In genomic region chr11:72503501-72503921, GRCm38 (mm10) we compare ENCODE assay signal across 23 mouse cellular contexts. TPM values are rescaled to one million over a fixed set of nuclear protein-coding genes. Genes with fewer than 3 reads are reported as not detected.
A peak's percentile ranks its signal among the peaks of the same experiment; 100 is the strongest.
DNase-seq lines count a peak whose midpoint lies in the region; ATAC-seq lines count a peak whose summit lies in the region.
"Had no signal": no experiment of that assay in that cellular context is flagged by ENCODE, and none has a peak within 500 bp of the region (broad histone marks: within the 10 kb centered on the region; RNA-seq: fewer than 3 reads in every experiment).

No protein-coding gene starts in this region.

- no peak overlapping the region for H3K4me3 ChIP-seq in hindbrain, embryonic 15.5 days
- no peak overlapping the region for H3K4me3 ChIP-seq in hindbrain, embryonic 13.5 days
- H3K4me3 ChIP-seq in intestine, embryonic 14.5 days (ENCODE audit: low read depth, low read length) = no peak overlapping the region
- H3K4me3 ChIP-seq in liver, embryonic 12.5 days = no peak overlapping the region
- H3K4me3 ChIP-seq: forebrain, embryonic 13.5 days; heart, adult 2 months; megakaryocyte, embryonic 14.5 days; neural tube, embryonic 15.5 days had no signal

- peak; percentile 16; the same call in 1 of the 2 replicates for ATAC-seq in hindbrain, embryonic 15.5 days (ENCODE audit: low FRiP score, low read depth)
- no peak for ATAC-seq in hindbrain, embryonic 13.5 days (ENCODE audit: low FRiP score)
- ATAC-seq in intestine, embryonic 14.5 days (replicated peaks; ENCODE audit: low FRiP score, low TSS enrichment, low read depth) = no peak
- ATAC-seq in liver, embryonic 12.5 days = no peak
- ATAC-seq in erythroid progenitor cell, adult 5-6 weeks (replicated peaks; ENCODE audit: low FRiP score, poor library complexity, severe bottlenecking) = no peak
- ATAC-seq: forebrain, embryonic 13.5 days; midbrain, embryonic 16.5 days had no signal

- WGBS in hindbrain, embryonic 15.5 days = 21% methylated on average over 5 of the region's 5 CpGs
- 21% methylated on average over 5 of the region's 5 CpGs for WGBS in hindbrain, embryonic 13.5 days
- 40% methylated on average over 5 of the region's 5 CpGs for WGBS in intestine, embryonic 14.5 days
- 44% methylated on average over 5 of the region's 5 CpGs for WGBS in liver, embryonic 12.5 days (ENCODE audit: insufficient replicate concordance)

- no peaks in the 10 kb centered on the region for H3K36me3 ChIP-seq in hindbrain, embryonic 15.5 days
- H3K36me3 ChIP-seq in hindbrain, embryonic 13.5 days = no peaks in the 10 kb centered on the region
- no peaks in the 10 kb centered on the region for H3K36me3 ChIP-seq in intestine, embryonic 14.5 days (ENCODE audit: control insufficient read depth, insufficient read depth, low read length)
- H3K36me3 ChIP-seq in liver, embryonic 12.5 days = no peaks in the 10 kb centered on the region
- H3K36me3 ChIP-seq: G1E; neural tube, embryonic 15.5 days had no signal

- no peak overlapping the region for H3K4me2 ChIP-seq in hindbrain, embryonic 15.5 days
- H3K4me2 ChIP-seq in hindbrain, embryonic 13.5 days = no peak overlapping the region
- H3K4me2 ChIP-seq in intestine, embryonic 14.5 days (ENCODE audit: low read length) = no peak overlapping the region
- no peak overlapping the region for H3K4me2 ChIP-seq in liver, embryonic 12.5 days
- H3K4me2 ChIP-seq: forebrain, embryonic 13.5 days; neural tube, embryonic 15.5 days had no signal

- peaks cover 24% of the 10 kb centered on the region for H3K4me1 ChIP-seq in hindbrain, embryonic 15.5 days (replicated peaks)
- H3K4me1 ChIP-seq in hindbrain, embryonic 13.5 days (replicated peaks) = peaks cover 27% of the 10 kb centered on the region
- peaks cover 4% of the 10 kb centered on the region; the same call in 1 of the 2 replicates for H3K4me1 ChIP-seq in intestine, embryonic 14.5 days (replicated peaks; ENCODE audit: control insufficient read depth, insufficient read depth, low read length)
- 0 out of 2 replicates have a peak, but pooled peaks cover 5% of the 10 kb centered on the region for H3K4me1 ChIP-seq in liver, embryonic 12.5 days

- H3K9me3 ChIP-seq in hindbrain, embryonic 15.5 days = no peaks in the 10 kb centered on the region
- H3K9me3 ChIP-seq in hindbrain, embryonic 13.5 days = no peaks in the 10 kb centered on the region
- H3K9me3 ChIP-seq in intestine, embryonic 14.5 days (ENCODE audit: control insufficient read depth, low read length) = no peaks in the 10 kb centered on the region
- H3K9me3 ChIP-seq in liver, embryonic 12.5 days (replicated peaks) = no peaks in the 10 kb centered on the region
- H3K9me3 ChIP-seq: forebrain, embryonic 13.5 days; G1E; megakaryocyte, embryonic 14.5 days; neural tube, embryonic 15.5 days had no signal

- no peaks in the 10 kb centered on the region for H3K27me3 ChIP-seq in hindbrain, embryonic 15.5 days
- peaks cover 7% of the 10 kb centered on the region; the same call in 1 of the 2 replicates for H3K27me3 ChIP-seq in hindbrain, embryonic 13.5 days
- no peaks in the 10 kb centered on the region for H3K27me3 ChIP-seq in intestine, embryonic 14.5 days (replicated peaks; ENCODE audit: control insufficient read depth, insufficient read depth, low read length)
- peaks cover 28% of the 10 kb centered on the region; the same call in 1 of the 2 replicates for H3K27me3 ChIP-seq in liver, embryonic 12.5 days (replicated peaks)
- H3K27me3 ChIP-seq: neural tube, embryonic 15.5 days had no signal

- no peak for DNase-seq in intestine, embryonic 14.5 days (ENCODE audit: low spot score)
- peak; percentile 93 to 94 for DNase-seq in kidney, adult 8-10 months
- DNase-seq in kidney, postnatal 14 days = peak; percentile 89
- DNase-seq in right cerebral cortex, postnatal 25 days = no peak
- DNase-seq: cerebellum, adult 2 months; gastrocnemius, postnatal 14 days; heart, adult 2 months; heart, postnatal 4 days; layer of hippocampus, postnatal 36 days; lung, adult 18-20 months; lung, postnatal 14 days; right cerebral cortex, postnatal 4 days; thymus, postnatal 14 days had no signal

- H3K27ac ChIP-seq in hindbrain, embryonic 15.5 days (replicated peaks) = no peak overlapping the region
- H3K27ac ChIP-seq in hindbrain, embryonic 13.5 days = no peak overlapping the region
- H3K27ac ChIP-seq in intestine, embryonic 14.5 days (ENCODE audit: low read depth) = 0 out of 2 replicates have a peak overlapping the region, but pooled peaks have one; percentile 33
- H3K27ac ChIP-seq in liver, embryonic 12.5 days = no peak overlapping the region
- H3K27ac ChIP-seq: forebrain, embryonic 13.5 days; heart, adult 2 months; neural tube, embryonic 15.5 days had no signal

- H3K9ac ChIP-seq in hindbrain, embryonic 15.5 days = no peak overlapping the region
- H3K9ac ChIP-seq in hindbrain, embryonic 13.5 days = no peak overlapping the region
- no peak overlapping the region for H3K9ac ChIP-seq in intestine, embryonic 14.5 days (ENCODE audit: low read length)
- no peak overlapping the region for H3K9ac ChIP-seq in liver, embryonic 12.5 days
- H3K9ac ChIP-seq: forebrain, embryonic 13.5 days; neural tube, embryonic 15.5 days had no signal

RNA-seq across cellular contexts. Expression of gene Spns2, which starts 13.8 kb away (rescaled TPM):
- 9.7 and 11.4 TPM in 2 replicates for polyA plus RNA-seq in hindbrain, embryonic 15.5 days (2015; fragmentation: Nextera tagmentation; extraction: Ambion mirVana)
- 8.4 and 9.7 TPM in 2 replicates for polyA plus RNA-seq in hindbrain, embryonic 13.5 days (2015; fragmentation: Nextera tagmentation; extraction: Ambion mirVana)
- 2.2 and 4.3 TPM in 2 replicates for polyA plus RNA-seq in intestine, embryonic 14.5 days (2014; fragmentation: Nextera tagmentation; extraction: Ambion mirVana)
- 11.1 and 11.7 TPM in 2 replicates for polyA plus RNA-seq in liver, embryonic 12.5 days (2016; fragmentation: Nextera tagmentation; extraction: Ambion mirVana)
- total RNA-seq in erythroid progenitor cell, adult 5-6 weeks (2015; ENCODE audit: low replicate concordance) = 0.72 and 5.0 TPM in 2 replicates
- total RNA-seq in erythroid progenitor cell, adult 5-6 weeks (2017; ENCODE audit: low replicate concordance) = 0.77 TPM in 1 of 2 replicates, not detected in the other

RNA-seq across cellular contexts. Expression of gene Spns3, which starts 46.8 kb away (rescaled TPM):
- polyA plus RNA-seq in hindbrain, embryonic 15.5 days (2015; fragmentation: Nextera tagmentation; extraction: Ambion mirVana) = 0.08 and 0.18 TPM in 2 replicates
- 0.10 and 0.16 TPM in 2 replicates for polyA plus RNA-seq in hindbrain, embryonic 13.5 days (2015; fragmentation: Nextera tagmentation; extraction: Ambion mirVana)
- polyA plus RNA-seq in intestine, embryonic 14.5 days (2014; fragmentation: Nextera tagmentation; extraction: Ambion mirVana) = 0.15 and 0.30 TPM in 2 replicates
- 1.8 and 2.0 TPM in 2 replicates for polyA plus RNA-seq in liver, embryonic 12.5 days (2016; fragmentation: Nextera tagmentation; extraction: Ambion mirVana)
- 1.4 and 6.7 TPM in 2 replicates for total RNA-seq in erythroid progenitor cell, adult 5-6 weeks (2015; ENCODE audit: low replicate concordance)
- 0.39 and 0.76 TPM in 2 replicates for total RNA-seq in erythroid progenitor cell, adult 5-6 weeks (2017; ENCODE audit: low replicate concordance)
- total RNA-seq: heart, adult 2 months had no signal
- polyA plus RNA-seq: embryonic facial prominence, embryonic 11.5 days; forebrain, embryonic 13.5 days; G1E; midbrain, embryonic 16.5 days had no signal

Comparison
In these comparisons a context has a peak if more than half of its experiments do, and no peak if none do; other contexts are left out.
1. DNase-seq: peak in kidney, adult 8-10 months (2 of 2) and kidney, postnatal 14 days (single experiment); none in intestine, embryonic 14.5 days (single experiment) and right cerebral cortex, postnatal 25 days (single experiment).